Mouse (Mus musculus) activated CD4-positive, CD25-positive, alpha-beta regulatory T cell, adult 4 months (primary cell): ENCODE data around the gene Ctsw. TPM values are rescaled to one million over a fixed set of nuclear protein-coding genes. Genes with fewer than 3 reads are reported as not detected.
A peak's percentile ranks its signal among the peaks of the same experiment; 100 is the strongest.

ENCODE experiments used
- ATAC-seq: one replicate; pipeline ENCODE4 v1.8.0; 2017
- polyA plus RNA-seq, 2 experiments: library from polyadenylated mRNA; unstranded; fragments of 100-300 nt; shearing (Covaris generic); gene quantifications; one replicate each; pipeline ENCODE4 v1.2.1; 2017

Ctsw gene
- polyA plus RNA-seq, 2 experiments from 2014 or later, result 175 to 215 TPM

GRCm38 (mm10) chr19:5487768-5488550 is 19.7 kb upstream of the Ctsw start, which contains the start of gene Mus81:
Gene Mus81 (minus strand): TSS chr19:5488402.
- ATAC-seq, result peak; percentile 34

GRCm38 (mm10) chr19:5486771-5487170 is 18.5 kb upstream of the Ctsw start:
- ATAC-seq, result no peak

- no peak for ATAC-seq
Measured at GRCm38 (mm10) chr19:5486286-5486685, 18.0 kb upstream of the Ctsw start.

GRCm38 (mm10) chr19:5485821-5486220 is 17.5 kb upstream of the Ctsw start:
- ATAC-seq, result no peak

GRCm38 (mm10) chr19:5485371-5485770 is 17.1 kb upstream of the Ctsw start:
- no peak for ATAC-seq

- no peak for ATAC-seq
Measured at GRCm38 (mm10) chr19:5484496-5484895, 16.2 kb upstream of the Ctsw start.

GRCm38 (mm10) chr19:5483386-5484359 is 15.4 kb upstream of the Ctsw start:
- no peak for ATAC-seq

GRCm38 (mm10) chr19:5481398-5481797 is 13.1 kb upstream of the Ctsw start:
- no peak for ATAC-seq

GRCm38 (mm10) chr19:5480016-5480415 is 11.7 kb upstream of the Ctsw start:
- no peak for ATAC-seq

- ATAC-seq, result no peak
Measured at GRCm38 (mm10) chr19:5477668-5478300, 9.5 kb upstream of the Ctsw start.

- ATAC-seq, result no peak
Measured at GRCm38 (mm10) chr19:5477004-5477667, 8.8 kb upstream of the Ctsw start.

GRCm38 (mm10) chr19:5475069-5475714 is 6.9 kb upstream of the Ctsw start:
- ATAC-seq, result no peak

- no peak for ATAC-seq
Measured at GRCm38 (mm10) chr19:5474281-5475068, 6.2 kb upstream of the Ctsw start.

GRCm38 (mm10) chr19:5473720-5474119 is 5.4 kb upstream of the Ctsw start, which contains the start of gene Efemp2:
Gene Efemp2 (plus strand): TSS chr19:5473954.
- ATAC-seq, result no peak

- no peak for ATAC-seq
Measured at GRCm38 (mm10) chr19:5472857-5473256, 4.5 kb upstream of the Ctsw start.

GRCm38 (mm10) chr19:5471846-5472245 is 3.5 kb upstream of the Ctsw start:
- no peak for ATAC-seq

- ATAC-seq, result no peak
Measured at GRCm38 (mm10) chr19:5466916-5467500, 1.3 kb downstream of the Ctsw start.

- no peak for ATAC-seq
Measured at GRCm38 (mm10) chr19:5465037-5465436, 3.3 kb downstream of the Ctsw start.

GRCm38 (mm10) chr19:5463791-5464562 is 4.3 kb downstream of the Ctsw start:
- ATAC-seq, result no peak

GRCm38 (mm10) chr19:5463212-5463611 is 5.1 kb downstream of the Ctsw start:
- ATAC-seq, result no peak
